Mouse (Mus musculus) retina, adult 2 months (tissue): ENCODE measurements around the gene Rfng.
"Not testable (repeated sequence)": the region's sequence is repeated elsewhere in the genome, so short reads cannot be mapped to it uniquely, and the experiment has no call there.

Experiments used
- DNase-seq: peaks from one replicate; pipeline ENCODE4 v3.0.0-alpha.2; 2012; ENCODE audit warnings: low read depth, low spot score

The Rfng gene

GRCm38 (mm10) chr11:120773463-120774190 lies 10.4 kb downstream of the Rfng start:
- no peak for DNase-seq

- no peak for DNase-seq
These were observed 11.3 kb downstream of the Rfng start for GRCm38 (mm10) chr11:120772749-120773148.

DNA sequence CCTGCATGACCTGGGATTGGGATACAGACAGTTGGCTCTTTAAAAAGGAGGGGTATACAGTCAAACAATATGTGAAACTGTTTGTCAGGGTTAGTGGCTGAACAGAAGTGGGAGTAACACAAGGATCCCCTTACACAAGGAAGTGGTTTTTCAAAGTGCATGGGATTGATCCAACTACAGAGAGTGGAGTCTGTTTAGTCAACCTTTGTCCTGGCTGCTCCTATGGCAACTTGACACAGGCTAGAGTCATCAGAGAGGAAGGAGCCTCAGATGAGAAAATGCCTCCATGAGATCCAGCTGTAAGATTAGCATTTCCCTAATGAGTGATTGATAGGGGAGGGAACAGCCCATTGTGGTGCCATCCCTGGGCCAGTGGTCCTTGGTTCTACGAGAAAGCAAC lies 15.8 kb downstream of the Rfng start:
- no peak for DNase-seq

- DNase-seq: not testable (repeated sequence)
These were observed 17.0 kb downstream of the Rfng start for GRCm38 (mm10) chr11:120767023-120767422.

GRCm38 (mm10) chr11:120763121-120763999 lies 20.6 kb downstream of the Rfng start:
- not testable (repeated sequence) for DNase-seq

GRCm38 (mm10) chr11:120762672-120763041 lies 21.4 kb downstream of the Rfng start, which contains the start of gene Hmga1b:
Hmga1b (plus strand) TSS chr11:120762794.
- not testable (repeated sequence) for DNase-seq

- DNase-seq: no peak
These were observed 22.0 kb downstream of the Rfng start for GRCm38 (mm10) chr11:120761811-120762671.

DNA sequence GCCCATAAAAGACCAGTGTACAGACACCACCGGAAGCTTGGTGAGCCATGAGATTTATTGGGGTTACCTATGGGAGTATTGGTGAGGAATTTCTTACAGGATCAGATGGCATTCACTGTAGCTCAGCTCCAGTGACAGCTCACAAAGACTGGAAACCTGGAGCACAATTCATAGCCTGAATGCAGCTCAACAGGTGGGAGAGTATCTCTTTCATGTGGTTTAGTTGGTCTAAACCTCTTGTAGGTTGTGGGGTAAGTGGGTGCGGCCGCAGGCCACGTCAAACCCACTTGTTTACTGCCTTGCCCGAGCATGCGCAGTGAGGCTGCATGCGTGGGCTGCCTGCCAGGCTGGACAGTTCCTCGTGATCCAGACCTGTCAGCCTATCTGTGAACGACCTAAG lies 23.8 kb downstream of the Rfng start:
- no peak for DNase-seq

DNA sequence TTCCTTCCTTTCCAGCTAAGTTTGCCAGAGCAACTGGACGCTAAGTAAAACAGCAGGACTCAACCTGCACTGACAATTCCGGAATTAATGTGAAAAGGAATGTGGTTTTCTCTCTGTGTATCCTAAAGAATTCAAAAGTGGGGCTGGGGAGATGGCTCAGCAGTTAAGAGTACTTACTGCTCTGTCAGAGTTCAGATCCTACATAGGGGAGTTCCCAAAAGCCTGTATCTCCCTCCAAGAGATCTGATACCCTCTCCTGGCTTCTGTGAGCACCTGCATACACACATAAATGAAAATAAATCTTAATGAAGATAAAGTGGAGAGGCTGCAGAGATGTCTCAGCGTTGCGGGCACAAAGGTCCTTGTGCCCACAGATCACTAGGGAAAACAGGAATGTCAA lies 32.4 kb downstream of the Rfng start:
- no peak for DNase-seq

- no peak for DNase-seq
These were observed 34.6 kb downstream of the Rfng start for GRCm38 (mm10) chr11:120749430-120749829.

DNA sequence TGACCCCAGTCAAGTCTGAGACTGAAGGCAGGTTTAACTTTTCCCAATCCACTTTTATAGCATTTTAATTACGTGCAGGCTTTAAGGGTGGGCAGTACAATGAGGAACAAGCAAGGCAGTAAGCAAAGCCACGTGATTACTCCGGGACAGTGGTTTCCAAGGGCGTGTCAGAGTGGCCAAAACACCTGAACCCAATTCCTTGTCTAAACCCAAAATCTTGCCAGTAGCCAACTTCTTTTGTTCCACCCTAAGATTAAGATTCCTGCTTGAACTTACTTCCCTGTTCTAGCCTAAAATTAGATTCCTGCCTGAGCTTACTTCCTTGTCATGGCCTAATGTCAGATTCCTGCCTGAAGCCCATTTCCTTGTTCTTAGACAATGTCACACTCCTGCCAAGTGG lies 36.0 kb downstream of the Rfng start:
- no peak for DNase-seq

GRCm38 (mm10) chr11:120744121-120744701 lies 39.8 kb downstream of the Rfng start:
- no peak for DNase-seq

DNA sequence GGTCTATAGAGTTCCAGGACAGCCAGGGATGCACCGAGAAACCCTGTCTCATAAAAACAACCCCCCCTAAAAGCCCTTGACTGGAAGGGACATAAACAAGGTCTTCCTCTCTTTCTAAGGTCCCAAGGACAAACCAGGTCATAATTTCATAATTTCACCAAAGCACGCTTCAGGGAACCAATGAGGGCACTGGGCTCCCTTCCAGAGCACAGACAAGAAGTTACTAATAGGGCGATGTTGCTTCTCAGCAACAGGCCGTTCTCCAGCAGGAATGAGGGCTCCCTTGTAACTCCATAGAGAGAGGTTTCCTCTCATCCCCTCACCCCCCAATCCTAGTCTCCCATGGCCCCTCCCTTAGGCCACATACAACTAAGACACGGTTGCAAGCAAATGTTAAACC lies 43.0 kb downstream of the Rfng start:
- DNase-seq: no peak

- no peak for DNase-seq
These were observed 47.6 kb downstream of the Rfng start for GRCm38 (mm10) chr11:120736424-120736823.

DNA sequence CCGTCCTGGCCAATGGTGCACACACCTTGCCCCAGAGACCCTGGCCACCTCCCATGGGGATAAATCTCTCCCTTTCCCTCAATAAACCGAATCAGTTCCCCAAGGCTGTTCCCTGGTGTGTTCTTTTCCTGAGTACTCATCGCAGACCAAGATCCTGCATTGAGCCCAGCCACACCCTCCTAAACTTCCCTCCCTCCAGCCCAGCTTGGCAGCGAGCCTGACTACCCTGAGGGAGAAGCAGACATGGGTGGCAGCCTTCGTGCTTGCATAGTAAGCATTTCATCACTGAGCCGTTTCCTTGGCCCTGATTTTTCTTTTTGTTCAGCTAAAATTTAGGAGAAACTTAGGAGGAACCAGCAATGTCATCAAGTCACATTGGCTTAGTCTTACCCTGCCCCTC lies 50.5 kb downstream of the Rfng start:
- DNase-seq: no peak

DNA sequence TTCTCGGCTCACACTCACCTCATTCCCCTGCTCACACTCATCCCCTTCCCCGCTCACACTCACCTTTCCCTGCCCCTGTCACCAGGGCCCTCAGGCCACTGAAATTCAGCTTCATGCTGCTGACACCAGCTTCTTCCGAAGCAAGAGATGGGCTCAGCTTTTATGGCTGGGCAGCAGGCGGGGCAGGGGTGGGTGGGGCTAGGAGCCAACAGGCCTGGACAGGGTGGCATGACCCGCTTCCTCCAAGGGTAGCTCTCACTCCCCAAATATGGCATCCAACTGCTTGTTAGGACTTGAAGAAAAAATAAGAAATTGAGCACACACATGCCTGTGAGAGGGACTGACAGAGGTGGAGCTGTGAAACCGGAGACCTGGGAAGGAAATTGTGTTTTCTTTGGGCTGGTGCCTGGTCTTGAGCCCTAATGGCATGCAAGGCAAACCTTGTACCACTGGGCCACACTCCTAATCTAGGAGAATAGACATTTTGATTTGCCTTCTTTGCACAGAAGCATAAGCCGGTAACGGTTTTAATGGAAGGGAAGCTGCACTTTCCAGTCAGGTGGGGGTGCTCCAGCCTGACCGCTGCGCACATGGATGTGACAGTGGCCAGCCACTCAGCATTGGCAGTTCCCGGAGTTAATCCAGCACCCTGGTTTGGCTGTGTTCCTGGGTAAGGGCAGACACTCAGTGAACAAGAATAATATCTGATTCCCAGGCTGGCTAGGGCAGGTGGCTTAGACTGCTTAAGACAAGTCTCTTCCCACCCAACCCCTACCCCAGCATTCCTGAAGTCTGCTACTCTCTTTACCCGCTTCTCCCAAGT lies 51.9 kb downstream of the Rfng start, which contains the start of gene Cbr2:
Gene Cbr2 (minus strand): TSS at position 257 of the 823 bp plus-strand sequence.
- no peak for DNase-seq

DNA sequence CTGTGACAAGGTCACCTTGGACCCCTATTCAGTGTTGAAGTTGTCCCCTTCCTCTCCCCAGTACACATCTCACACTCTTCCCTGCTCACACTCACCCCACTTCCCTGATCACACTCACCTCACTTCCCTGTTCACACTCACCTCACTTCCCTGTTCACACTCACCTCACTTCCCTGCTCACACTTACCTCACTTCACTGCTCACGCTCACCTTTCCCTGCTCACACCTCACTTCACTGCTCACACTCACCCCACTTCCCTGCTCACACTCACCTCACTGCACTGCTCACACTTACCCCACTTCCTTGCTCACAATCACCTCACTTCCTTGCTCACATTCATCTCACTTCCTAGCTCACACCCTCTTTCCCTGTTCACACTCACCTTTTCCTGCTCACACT lies 52.6 kb downstream of the Rfng start:
- no peak for DNase-seq
